Mouse (Mus musculus): ENCODE results near the gene Snrnp70.

- TF ChIP-seq GATA1 (IDR thresholded peaks at IDR 0.05; ENCODE audit: low read length) (no peak), TAL1 (IDR thresholded peaks at IDR 0.05; ENCODE audit: low read length) (no peak)
Measured at GRCm38 (mm10) chr7:45436444-45436843, 40.9 kb upstream of the Snrnp70 start.

All from erythroblast, embryonic 14.5 days (primary cell).